Mouse (Mus musculus) heart, postnatal 0 days (tissue): Measurements from ENCODE around the gene Ralgps1.
"Not testable (repeated sequence)": the region's sequence is repeated elsewhere in the genome, so short reads cannot be mapped to it uniquely, and the experiment has no call there.

Experiments used
- CTCF ChIP-seq: IDR thresholded peaks from 2 replicates; pipeline ENCODE4 v1.5.1; 2016; ENCODE audit warnings: antibody characterized with exemption, control low read depth, low read depth
- EP300 ChIP-seq: IDR thresholded peaks from 2 replicates; pipeline ENCODE4 v1.6.1; 2016; ENCODE audit warnings: antibody characterized with exemption, low read depth

DNA sequence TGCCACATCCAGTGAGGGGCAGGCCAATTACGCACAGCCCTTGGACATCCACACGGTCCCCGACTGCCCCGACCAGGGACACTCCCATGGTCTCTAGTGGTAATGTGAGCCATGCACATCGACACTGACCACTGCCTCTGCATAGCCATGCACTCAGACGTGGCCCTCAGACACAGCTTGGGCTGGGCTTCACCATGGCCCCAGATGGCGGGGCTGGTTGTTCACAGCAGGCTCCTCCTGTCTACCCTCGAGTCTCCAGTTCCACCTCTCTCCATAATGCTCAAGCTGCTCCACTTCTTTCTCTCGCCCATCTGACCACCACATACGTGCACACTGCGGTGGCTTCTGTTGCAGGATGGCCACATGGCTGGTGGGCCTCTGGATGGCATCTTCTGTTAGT is 160.0 kb downstream of the Ralgps1 start:
- not testable (repeated sequence) for TF ChIP-seq CTCF, EP300
